Mouse (Mus musculus) midbrain, postnatal 0 days (tissue): Measurements from ENCODE around the gene Proser2. TPM values are rescaled to one million over a fixed set of nuclear protein-coding genes. Genes with fewer than 3 reads are reported as not detected.

Experiments
- ATAC-seq: fragments of 200-750 bp; cut with Nextera tagmentation; 2 replicates; pipeline ENCODE4 v1.8.0; 2017; ENCODE audit warnings: moderate number of reproducible peaks, mild to moderate bottlenecking, moderate TSS enrichment, moderate library complexity; ENCODE audit not compliant: low FRiP score
- DNase-seq: peaks from one replicate; pipeline ENCODE4 v3.0.0-alpha.2; 2015; ENCODE audit warnings: low spot score
- H3K27ac ChIP-seq: fragments of 300-500 bp; sonication (generic); 2 replicates; pipeline ENCODE4 v1.5.1; 2014; ENCODE audit warnings: low read depth, mild to moderate bottlenecking, low read length, mixed read lengths
- H3K27me3 ChIP-seq: fragments of 300-500 bp; sonication (generic); 2 replicates; pipeline ENCODE4 v1.6.1; 2014; ENCODE audit warnings: low read length, control low read depth, mixed read lengths; ENCODE audit not compliant: insufficient read depth
- H3K36me3 ChIP-seq: fragments of 300-500 bp; sonication (generic); 2 replicates; pipeline ENCODE4 v1.6.1; 2014; ENCODE audit warnings: low read length, control low read depth, mixed read lengths; ENCODE audit not compliant: insufficient read depth
- H3K4me1 ChIP-seq: fragments of 300-500 bp; sonication (generic); 2 replicates; pipeline ENCODE4 v1.6.1; 2014; ENCODE audit warnings: mild to moderate bottlenecking, control low read depth, antibody characterized with exemption, low read length, mixed read lengths; ENCODE audit not compliant: insufficient read depth
- H3K4me2 ChIP-seq: fragments of 300-500 bp; sonication (generic); 2 replicates; pipeline ENCODE4 v1.6.1; 2014; ENCODE audit warnings: low read depth, mild to moderate bottlenecking, low read length, mixed read lengths; ENCODE audit not compliant: poor library complexity, severe bottlenecking
- H3K4me3 ChIP-seq: fragments of 300-500 bp; sonication (generic); 2 replicates; pipeline ENCODE4 v1.5.1; 2014; ENCODE audit warnings: low read depth, mild to moderate bottlenecking, low read length, moderate library complexity
- H3K9ac ChIP-seq: fragments of 300-500 bp; sonication (generic); replicated peaks from 2 replicates; pipeline ENCODE4 v1.6.1; 2014; ENCODE audit warnings: mild to moderate bottlenecking, low read length, moderate library complexity, mixed read lengths; ENCODE audit not compliant: poor library complexity, severe bottlenecking
- H3K9me3 ChIP-seq: fragments of 300-500 bp; sonication (generic); 2 replicates; pipeline ENCODE4 v1.6.1; 2016; ENCODE audit warnings: low read length, control low read depth
- CTCF ChIP-seq: IDR thresholded peaks from 2 replicates; pipeline ENCODE4 v1.5.1; 2016; ENCODE audit warnings: antibody characterized with exemption, mild to moderate bottlenecking
- WGBS: fragments of 180-500 bp; shearing (Covaris S2); extraction: QIAGEN DNeasy Blood & Tissue Kit; methylation state at CpG from one replicate; pipeline ENCODE4 v1.1.7; 2014; 5-methylcytosine and 5-hydroxymethylcytosine counted together
- polyA plus RNA-seq: library from polyadenylated mRNA; unstranded; fragments of >200 nt; fragmentation: Nextera tagmentation; extraction: Ambion mirVana; gene quantifications from 2 replicates; pipeline ENCODE4 v1.2.1, GENCODE M21; 2015
- total RNA-seq: library from RNA; depleted of rRNA; stranded (reverse); fragments of >200 nt; gene quantifications from 2 replicates; pipeline ENCODE4 v1.2.3, GENCODE M21; 2014

The Proser2 gene
- total and polyA plus RNA-seq, 2 experiments from 2014 or later, result 7.0 to 7.2 TPM

DNA sequence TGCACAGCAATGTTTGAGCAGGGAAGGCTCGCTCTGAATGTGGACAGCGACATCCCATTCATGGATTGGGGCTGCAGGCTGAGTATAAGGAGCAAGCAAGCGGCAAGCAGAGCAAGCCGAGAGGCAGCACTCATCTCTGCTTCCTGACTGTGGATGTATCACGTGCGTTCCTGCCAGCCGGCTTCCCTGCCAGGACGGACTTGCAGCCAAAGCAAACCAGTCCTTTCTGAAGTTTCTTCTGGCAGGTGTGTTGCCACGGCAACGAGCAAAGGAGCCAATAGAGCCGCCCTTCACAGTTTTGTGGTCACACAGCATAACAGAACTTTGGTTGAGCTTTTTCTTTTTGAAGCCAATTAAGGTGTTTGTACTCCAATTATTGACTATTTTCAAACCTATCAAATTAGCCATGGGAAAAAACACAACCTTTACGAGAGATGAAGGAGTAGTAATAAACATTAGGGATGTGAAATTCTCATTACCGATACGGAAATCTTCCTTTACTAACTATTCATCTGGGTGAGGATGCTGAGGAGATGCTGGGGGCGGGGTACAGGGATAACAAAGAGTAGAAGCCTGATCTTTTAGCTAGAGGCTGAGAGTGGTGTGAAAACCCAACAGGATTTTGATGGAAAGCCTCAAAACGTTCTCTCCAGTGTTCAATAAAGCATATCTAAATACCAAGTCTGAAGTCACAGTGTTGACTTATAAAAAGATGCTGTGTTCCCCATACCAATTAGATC lies 13.1 kb upstream of the Proser2 start:
- no peak overlapping the region for H3K9ac ChIP-seq
- ATAC-seq (no peak), DNase-seq (peak; percentile 51)
- no peak overlapping the region for H3K4me3 ChIP-seq
- H3K9me3 ChIP-seq, result no peaks in the 10 kb centered on the region
- WGBS, result 63% methylated on average over 16 of the region's 16 CpGs
- TF ChIP-seq CTCF, result no peak
- H3K4me2 ChIP-seq, result no peak overlapping the region
- H3K4me1 ChIP-seq, result no peaks in the 10 kb centered on the region
- H3K27me3 ChIP-seq, result no peaks in the 10 kb centered on the region
- no peak overlapping the region for H3K27ac ChIP-seq
- H3K36me3 ChIP-seq, result no peaks in the 10 kb centered on the region

GRCm38 (mm10) chr2:6140572-6141161 lies 10.7 kb upstream of the Proser2 start:
- no peaks in the 10 kb centered on the region for H3K4me1 ChIP-seq
- no peaks in the 10 kb centered on the region for H3K27me3 ChIP-seq
- no peak overlapping the region for H3K4me3 ChIP-seq
- ATAC-seq (no peak), DNase-seq (no peak)
- TF ChIP-seq CTCF, result no peak
- H3K4me2 ChIP-seq, result no peak overlapping the region
- WGBS, result 84% methylated on average over 9 of the region's 9 CpGs
- no peaks in the 10 kb centered on the region for H3K9me3 ChIP-seq
- no peak overlapping the region for H3K27ac ChIP-seq
- H3K9ac ChIP-seq, result no peak overlapping the region
- no peaks in the 10 kb centered on the region for H3K36me3 ChIP-seq

DNA sequence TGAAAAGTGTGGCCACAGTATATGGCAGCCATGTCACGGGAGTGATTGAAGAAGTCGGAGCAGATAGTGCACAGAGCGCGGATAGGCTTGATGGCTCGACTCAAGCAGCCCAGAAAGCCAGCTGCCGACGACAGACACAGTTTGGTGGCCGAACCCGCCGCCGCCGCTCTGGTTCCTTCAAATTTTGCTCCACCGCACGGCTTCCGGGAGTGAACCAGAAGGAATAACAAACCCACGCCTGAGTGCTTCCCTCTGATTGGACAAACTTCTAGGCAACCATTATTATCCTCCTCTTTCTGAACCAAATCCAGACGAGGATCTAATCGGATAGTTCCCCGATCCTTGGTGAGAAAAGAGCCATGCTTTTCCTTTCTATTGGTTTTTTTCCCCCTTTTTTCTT lies 3.9 kb upstream of the Proser2 start:
- H3K27ac ChIP-seq, result no peak overlapping the region
- no peaks in the 10 kb centered on the region for H3K27me3 ChIP-seq
- H3K4me3 ChIP-seq, result no peak overlapping the region
- H3K4me2 ChIP-seq, result no peak overlapping the region
- H3K9ac ChIP-seq, result no peak overlapping the region
- no peak for TF ChIP-seq CTCF
- ATAC-seq (no peak), DNase-seq (no peak)
- no peaks in the 10 kb centered on the region for H3K9me3 ChIP-seq
- H3K36me3 ChIP-seq, result no peaks in the 10 kb centered on the region
- no peaks in the 10 kb centered on the region; the same call in 1 of the 2 replicates for H3K4me1 ChIP-seq
- 91% methylated on average over 19 of the region's 19 CpGs for WGBS

GRCm38 (mm10) chr2:6128881-6129280 lies 1.1 kb downstream of the Proser2 start:
- 53% methylated on average over 8 of the region's 8 CpGs for WGBS
- Histone ChIP-seq H3K27me3 (no peaks in the 10 kb centered on the region), H3K4me1 (no peaks in the 10 kb centered on the region; the same call in 1 of the 2 replicates), H3K4me3 (peak overlapping the region; percentile 84; the same call in 1 of the 2 replicates), H3K4me2 (peak overlapping the region; percentile 87; the same call in 1 of the 2 replicates), H3K9ac (no peak overlapping the region), H3K9me3 (no peaks in the 10 kb centered on the region), H3K36me3 (no peaks in the 10 kb centered on the region), H3K27ac (no peak overlapping the region)
- no peak for ATAC-seq
- TF ChIP-seq CTCF, result no peak
- DNase-seq, result no peak

DNA sequence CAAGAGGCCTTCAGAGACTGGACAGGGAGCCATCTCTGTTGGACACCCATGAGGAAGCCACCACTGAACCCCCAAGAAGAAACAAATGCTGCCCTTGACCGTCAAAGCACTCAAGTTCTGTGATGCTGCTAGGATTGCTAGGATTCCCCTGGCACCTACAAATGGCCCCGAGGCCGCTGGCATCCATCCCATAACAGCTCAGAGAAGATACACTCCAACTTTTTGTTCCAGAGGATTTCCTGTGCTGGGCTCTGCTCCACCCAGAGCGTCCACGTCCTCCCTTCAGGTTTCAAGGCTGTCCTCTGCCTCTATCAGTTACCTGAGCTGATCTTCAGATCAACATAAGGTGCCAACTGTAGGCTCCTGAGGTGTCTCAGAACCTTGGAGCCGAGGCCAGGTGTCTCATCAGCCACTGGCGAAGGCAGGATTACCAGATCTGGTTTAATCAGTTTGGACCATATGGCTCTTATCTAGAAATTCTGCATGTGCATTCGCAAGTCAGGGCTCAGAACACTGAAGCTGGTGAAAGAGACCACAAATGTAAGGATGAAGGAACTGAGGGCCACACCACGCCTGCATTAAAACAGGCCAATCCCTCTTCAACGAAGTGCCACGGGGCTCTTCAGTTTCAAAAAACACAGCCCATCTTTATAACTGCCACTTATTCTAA lies 1.7 kb downstream of the Proser2 start:
- no peak overlapping the region for H3K4me3 ChIP-seq
- 89% methylated on average over 11 of the region's 11 CpGs for WGBS
- H3K4me2 ChIP-seq, result no peak overlapping the region
- H3K27ac ChIP-seq, result no peak overlapping the region
- no peaks in the 10 kb centered on the region for H3K27me3 ChIP-seq
- no peak for TF ChIP-seq CTCF
- no peaks in the 10 kb centered on the region for H3K9me3 ChIP-seq
- DNase-seq (no peak), ATAC-seq (no peak)
- H3K36me3 ChIP-seq, result no peaks in the 10 kb centered on the region
- H3K9ac ChIP-seq, result no peak overlapping the region
- no peaks in the 10 kb centered on the region; the same call in 1 of the 2 replicates for H3K4me1 ChIP-seq

GRCm38 (mm10) chr2:6123046-6123445 lies 7.0 kb downstream of the Proser2 start:
- no peak overlapping the region for H3K9ac ChIP-seq
- no peak overlapping the region for H3K4me2 ChIP-seq
- no peak for TF ChIP-seq CTCF
- ATAC-seq, result no peak
- H3K4me3 ChIP-seq, result no peak overlapping the region
- WGBS, result 88% methylated on average over 7 of the region's 7 CpGs
- DNase-seq, result no peak
- no peaks in the 10 kb centered on the region for H3K27me3 ChIP-seq
- no peak overlapping the region for H3K27ac ChIP-seq
- no peaks in the 10 kb centered on the region for H3K36me3 ChIP-seq
- no peaks in the 10 kb centered on the region for H3K4me1 ChIP-seq
- no peaks in the 10 kb centered on the region for H3K9me3 ChIP-seq
